Mouse (Mus musculus) MEL-GATA-1-ER (cell line): ENCODE data around the gene Ahnak.
"Not testable (repeated sequence)": the region's sequence is repeated elsewhere in the genome, so short reads cannot be mapped to it uniquely, and the experiment has no call there.

Source experiments
- DNase-seq: peaks from one replicate; pipeline ENCODE4 v3.0.0-alpha.2; 2012; ENCODE audit warnings: low read depth; ENCODE audit errors: extremely low read depth

The Ahnak gene

DNA sequence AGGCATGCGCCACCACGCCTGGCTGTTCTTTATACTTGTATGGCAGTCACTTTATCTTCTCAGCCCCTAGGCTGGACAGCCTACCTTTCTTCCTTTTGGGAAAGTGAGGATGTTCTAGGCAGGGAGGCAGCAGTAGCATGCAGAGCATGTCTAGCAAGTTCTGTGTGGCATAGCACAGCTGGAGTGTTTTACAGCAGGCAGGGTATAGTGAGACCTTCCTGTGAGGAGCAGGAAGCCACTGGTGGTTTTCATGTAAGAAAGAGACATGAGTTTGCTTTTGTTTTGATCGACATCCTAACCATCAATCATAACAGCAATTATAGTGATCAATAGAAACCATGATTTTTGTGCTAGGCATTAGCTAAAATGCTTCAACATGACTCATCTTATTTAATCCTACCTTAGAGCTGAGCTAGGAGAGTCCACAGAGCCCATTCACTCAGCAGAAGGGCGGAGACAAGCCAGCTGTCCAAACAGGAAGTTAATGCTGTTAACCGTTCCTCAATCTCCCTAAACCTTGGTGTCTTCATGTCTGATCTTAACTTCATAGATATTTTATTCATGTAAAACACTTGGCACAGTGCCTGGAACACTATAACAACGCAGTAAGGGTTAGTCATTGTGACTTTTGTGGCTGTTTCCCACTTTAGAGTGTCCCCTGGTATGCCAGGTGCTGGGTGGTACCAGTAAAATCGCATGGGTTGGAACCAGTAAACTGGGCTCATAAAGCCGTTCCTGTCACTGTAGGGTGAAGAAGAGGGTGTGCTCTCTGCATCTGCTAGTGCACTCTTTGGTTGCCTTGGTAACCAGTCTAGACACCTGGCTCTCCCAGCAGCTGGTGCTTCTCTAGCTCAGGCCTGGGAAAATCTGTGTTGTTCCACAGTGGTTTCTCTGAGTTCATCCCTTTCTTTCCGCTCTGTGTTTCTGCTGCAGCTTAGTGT is 76.8 kb downstream of the Ahnak start:
- DNase-seq: peak; percentile 89

- no peak for DNase-seq
Observed at GRCm38 (mm10) chr19:9067292-9067691, 78.2 kb downstream of the Ahnak start.

DNA sequence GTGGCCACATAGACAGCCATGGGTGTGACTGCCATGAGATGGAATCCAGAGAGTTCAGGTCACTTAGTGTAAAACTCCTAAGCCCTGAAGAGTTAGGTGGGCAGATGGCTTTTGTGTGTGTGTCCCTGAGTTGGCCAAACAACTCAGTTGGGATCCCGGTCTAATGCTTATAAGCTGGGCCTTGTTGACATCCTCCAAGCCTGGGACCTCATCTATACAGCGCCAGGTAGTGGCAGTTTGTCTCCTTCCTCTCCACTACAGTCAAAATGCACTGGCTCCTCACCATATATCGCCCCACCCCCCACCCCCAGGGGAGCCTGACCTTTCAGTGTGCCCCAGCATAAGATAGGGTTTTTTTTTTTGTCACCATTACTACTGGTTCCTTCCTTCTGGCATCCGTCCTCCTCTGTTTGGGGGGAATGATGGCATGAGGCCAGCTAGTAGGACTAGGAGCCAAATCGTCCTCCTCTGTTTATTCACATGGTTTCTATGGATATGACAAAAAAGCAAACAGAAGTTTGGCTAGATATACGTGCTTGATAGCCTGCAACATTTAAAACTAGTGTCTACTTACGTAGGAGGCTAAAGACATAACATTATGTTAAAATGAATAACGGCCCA is 80.7 kb downstream of the Ahnak start:
- DNase-seq: no peak

GRCm38 (mm10) chr19:9070316-9070715 is 81.2 kb downstream of the Ahnak start:
- DNase-seq: no peak

GRCm38 (mm10) chr19:9071456-9072156 is 82.5 kb downstream of the Ahnak start:
- no peak for DNase-seq

DNA sequence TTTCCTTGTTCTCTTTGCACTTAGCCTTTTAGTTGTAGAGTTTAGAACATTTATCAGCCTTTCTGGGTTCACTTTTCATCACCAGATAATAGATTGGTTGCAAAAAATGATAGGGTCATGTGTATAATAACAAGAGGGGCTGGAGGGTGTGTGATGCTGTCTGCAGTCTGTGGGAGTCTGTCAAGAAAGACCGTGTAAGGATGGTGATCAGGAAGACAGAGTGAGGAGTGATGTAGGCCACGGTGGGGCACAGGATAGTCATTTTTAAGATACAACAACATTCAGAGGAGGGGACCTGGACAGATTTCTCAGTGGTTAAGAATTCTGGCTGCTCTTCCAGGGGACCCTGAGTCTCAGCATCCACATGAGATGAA is 83.1 kb downstream of the Ahnak start:
- DNase-seq: no peak

- no peak for DNase-seq
Observed at GRCm38 (mm10) chr19:9073776-9074411, 84.8 kb downstream of the Ahnak start.

- DNase-seq: no peak
Observed at GRCm38 (mm10) chr19:9074424-9074823, 85.3 kb downstream of the Ahnak start.

DNA sequence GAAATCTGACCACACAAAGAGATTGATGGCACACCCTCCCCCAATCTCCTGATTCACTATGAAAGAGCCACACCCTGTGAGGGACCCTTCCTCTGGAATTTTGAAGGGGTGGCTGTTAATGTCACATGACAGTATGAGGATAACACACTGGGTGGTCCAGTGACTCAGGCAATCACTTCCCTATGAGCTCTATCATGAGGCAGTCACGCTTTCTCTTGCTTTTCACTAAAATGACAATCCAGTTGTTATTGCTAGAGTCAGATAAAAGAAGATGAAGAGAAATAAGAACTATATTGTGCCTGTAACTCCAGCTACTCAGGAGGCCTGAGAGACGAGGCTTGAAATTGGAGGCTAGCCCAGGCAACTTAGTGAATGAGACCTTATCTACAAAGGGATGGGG is 86.5 kb downstream of the Ahnak start:
- DNase-seq: no peak

- no peak for DNase-seq
Observed at GRCm38 (mm10) chr19:9076035-9076434, 87.0 kb downstream of the Ahnak start.

DNA sequence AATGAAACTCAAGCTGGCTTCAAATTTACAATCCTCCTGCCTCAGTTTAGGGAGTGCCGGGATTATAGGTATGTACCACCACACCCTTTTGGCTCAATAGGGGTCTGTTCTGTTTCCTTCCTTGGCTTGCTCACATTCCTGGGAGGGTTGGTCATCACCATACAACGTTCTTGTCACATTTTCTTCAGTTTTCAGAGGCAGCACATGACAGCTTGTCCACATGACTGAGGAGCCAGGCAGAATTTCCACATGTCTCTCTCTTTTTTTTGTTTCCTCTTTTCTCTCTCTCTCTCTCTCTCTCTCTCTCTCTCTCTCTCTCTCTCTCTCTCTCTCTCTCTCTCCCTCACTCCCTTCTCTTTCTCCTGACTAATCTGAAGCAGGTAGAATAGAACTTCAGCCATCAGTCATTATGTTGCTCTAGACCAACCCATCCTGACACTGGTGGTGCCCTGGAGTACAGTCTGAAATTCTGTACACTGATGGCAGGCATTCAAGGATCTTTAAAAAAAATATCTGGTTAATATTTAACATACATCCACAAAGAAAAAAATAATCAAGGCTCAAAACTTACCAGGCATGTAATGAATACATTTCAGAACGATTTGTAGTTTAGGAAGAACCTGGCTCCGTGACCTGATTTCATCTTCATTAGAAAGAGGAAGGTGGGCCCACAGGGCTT is 88.0 kb downstream of the Ahnak start:
- DNase-seq: no peak

DNA sequence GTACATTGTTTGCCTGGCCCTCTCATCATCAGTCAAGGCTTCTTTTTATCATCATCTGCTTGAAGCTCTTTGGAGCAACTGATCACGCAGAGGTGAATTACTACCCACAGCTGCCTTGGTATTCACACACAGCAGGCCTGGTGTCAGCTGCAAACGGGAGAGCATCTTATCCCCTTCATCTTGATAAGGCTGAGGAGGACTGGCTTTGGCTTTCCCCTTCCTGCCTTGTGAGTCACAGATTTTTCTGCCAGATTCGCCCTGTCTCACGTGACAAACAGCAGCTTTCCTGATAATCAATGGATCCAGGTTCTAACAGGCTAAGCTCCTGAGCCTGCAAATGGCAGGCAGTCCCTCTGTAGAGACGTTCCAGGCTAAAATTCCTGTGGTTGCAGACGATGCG is 90.8 kb downstream of the Ahnak start:
- DNase-seq: no peak

GRCm38 (mm10) chr19:9081311-9082190 is 92.5 kb downstream of the Ahnak start:
- no peak for DNase-seq

DNA sequence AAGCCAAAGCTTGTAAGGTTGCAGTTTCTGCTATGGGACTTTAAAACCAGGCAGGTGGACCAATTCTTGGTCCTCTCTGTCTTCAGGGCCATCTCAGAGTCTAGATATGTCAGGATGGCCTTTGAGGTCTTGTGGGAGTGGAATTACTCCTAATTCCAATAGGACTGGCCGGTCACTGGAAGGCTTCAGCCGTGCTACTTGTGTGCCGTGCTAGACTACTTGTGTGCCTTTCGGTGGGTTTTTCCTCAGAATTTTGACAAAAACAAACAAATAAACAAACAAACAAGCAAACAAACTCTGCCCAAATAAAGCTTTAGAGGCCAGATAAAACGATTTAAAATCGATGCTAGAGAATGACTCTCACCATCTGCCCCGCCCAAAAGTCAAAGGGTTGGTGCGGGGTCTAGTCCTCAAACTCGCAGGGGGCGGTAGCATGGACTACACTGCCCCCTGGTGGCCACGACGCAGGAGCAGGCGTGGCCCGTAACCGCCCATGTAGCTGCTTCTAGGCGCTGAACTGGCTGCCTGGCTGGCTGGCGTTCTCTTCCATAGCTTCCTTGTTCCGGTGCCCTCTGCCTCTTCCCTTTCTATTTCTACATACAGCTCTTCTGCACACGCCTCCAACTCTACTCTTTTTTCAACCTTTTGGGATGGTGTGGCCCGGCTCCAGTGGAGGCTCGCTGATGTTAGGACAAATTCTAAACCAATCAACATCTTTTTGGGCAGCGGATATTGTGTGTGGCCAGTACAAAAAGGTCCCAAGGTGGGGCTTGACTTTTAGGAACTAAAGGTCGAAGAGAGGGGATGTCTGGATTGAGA is 93.3 kb downstream of the Ahnak start:
- DNase-seq: peak; percentile 65

- DNase-seq: no peak
Observed at GRCm38 (mm10) chr19:9083010-9083355, 93.9 kb downstream of the Ahnak start.

GRCm38 (mm10) chr19:9083892-9084291 is 94.8 kb downstream of the Ahnak start:
- DNase-seq: not testable (repeated sequence)

GRCm38 (mm10) chr19:9087821-9088220 is 98.7 kb downstream of the Ahnak start, which contains the start of gene Scgb1a1:
Gene Scgb1a1, minus strand, starts transcription at chr19:9087958.
- no peak for DNase-seq

GRCm38 (mm10) chr19:9090191-9090590 is 101.1 kb downstream of the Ahnak start:
- DNase-seq: no peak

- no peak for DNase-seq
Observed at GRCm38 (mm10) chr19:9090709-9091108, 101.6 kb downstream of the Ahnak start.
